Mouse (Mus musculus): ENCODE data around the gene Gm3238.

DNA sequence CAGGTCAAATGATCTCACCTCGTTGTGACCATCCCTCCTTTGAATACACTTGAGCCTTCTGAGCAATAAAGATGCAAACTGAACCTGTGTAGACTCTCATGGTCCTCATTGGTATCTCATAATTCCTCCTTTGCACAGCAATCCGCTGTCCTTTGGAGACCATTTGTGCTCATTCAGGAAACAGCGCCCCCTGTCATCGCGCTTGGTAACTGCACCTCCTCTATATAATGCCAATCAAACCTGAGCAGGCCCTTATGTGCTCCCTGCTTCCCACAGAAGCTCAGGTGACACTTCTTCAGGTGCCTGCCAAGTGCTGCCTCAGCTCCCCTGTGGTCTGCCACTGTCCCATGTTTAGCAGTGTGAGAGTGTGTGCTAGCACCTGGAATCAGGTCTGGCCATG is 44.4 kb upstream of the Gm3238 start:
- no peak for TF ChIP-seq POLR2A (IDR thresholded peaks at IDR 0.05; ENCODE audit: low read depth, low read length)
- TF ChIP-seq CTCF (IDR thresholded peaks at IDR 0.05; ENCODE audit: extremely low read depth, insufficient read depth, insufficient read length, insufficient replicate concordance), result peak; percentile 50; the same call in 1 of the 2 replicates

All from spleen, adult 2 months (tissue).